Mouse (Mus musculus): Measurements from ENCODE around the gene Cox8b.

DNA sequence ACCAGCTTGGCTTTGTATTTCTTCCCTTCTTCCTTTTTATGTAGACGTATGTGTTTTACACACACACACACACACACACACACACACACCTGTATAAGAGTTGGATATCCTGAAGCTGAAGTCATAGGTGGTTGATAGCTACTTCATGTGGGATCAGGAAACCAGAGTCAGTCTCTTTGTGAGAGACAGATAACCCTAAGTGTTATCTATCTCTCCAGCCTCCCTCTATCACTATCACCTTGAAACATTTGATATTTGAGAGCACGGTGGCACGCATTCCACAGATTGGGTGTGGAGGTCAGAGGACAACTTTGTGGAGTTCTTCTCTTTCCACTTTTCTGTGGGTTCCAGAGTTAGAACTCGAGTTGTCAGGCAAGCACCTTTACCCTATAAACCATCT is 19.7 kb upstream of the Cox8b start:
- TF ChIP-seq CTCF (IDR thresholded peaks at IDR 0.05; ENCODE audit: low read depth) (no peak), EP300 (IDR thresholded peaks at IDR 0.05; ENCODE audit: low read depth) (no peak)

All from liver, postnatal 0 days (tissue).